Mouse (Mus musculus): Measurements from ENCODE around the gene Nfyc. TPM values are rescaled to one million over a fixed set of nuclear protein-coding genes. Genes with fewer than 3 reads are reported as not detected.
A peak's percentile ranks its signal among the peaks of the same experiment; 100 is the strongest.

Gene Nfyc
- total RNA-seq, 2 experiments from 2014 or later, result 44.4 to 70.7 TPM

- peak; percentile 79 for DNase-seq
Observed at GRCm38 (mm10) chr4:120716141-120716571, 115.2 kb downstream of the Nfyc start.

GRCm38 (mm10) chr4:120713856-120714497 lies 117.4 kb downstream of the Nfyc start:
- DNase-seq, result no peak

DNA sequence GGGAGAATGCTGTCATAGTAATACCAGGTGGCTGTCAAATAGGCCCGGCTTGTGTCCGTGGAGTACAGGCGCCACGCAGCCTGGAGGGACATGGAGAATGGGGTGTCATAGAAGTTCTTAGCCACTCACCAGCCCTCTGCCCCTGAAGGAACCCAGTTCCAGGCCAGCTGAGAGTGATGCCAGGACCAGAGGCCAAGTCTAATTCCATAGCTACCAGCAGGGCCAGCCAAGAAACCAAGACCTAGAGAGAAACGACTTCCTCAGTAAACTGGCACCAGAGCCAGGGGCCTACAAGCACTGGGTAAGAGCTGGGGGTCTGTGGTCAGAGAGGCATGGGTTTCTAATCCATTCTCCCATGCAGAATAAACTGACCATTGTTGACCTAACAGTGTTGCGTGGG lies 118.4 kb downstream of the Nfyc start:
- no peak for DNase-seq

DNA sequence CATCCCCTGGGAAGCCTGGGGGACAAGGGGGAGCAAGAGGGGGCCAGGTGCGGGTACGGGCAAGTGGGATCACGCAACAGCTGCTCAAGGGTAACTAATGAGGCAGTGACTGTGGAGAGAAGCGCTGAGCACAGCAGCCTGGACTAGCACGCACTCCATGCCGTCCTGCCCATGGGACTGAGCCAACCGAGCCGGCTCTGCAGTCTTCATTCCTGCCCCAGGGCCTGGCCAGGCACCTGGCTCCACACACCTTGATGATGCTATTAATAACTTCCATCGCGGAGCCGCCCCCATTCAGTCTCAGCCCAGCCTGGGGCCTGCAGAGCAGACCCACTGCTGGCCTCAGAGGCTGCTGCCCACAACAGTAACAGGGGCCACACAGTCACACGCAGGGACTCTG lies 119.1 kb downstream of the Nfyc start:
- no peak for DNase-seq

Small RNAs within 50 kb of the gene (microRNA-seq; reads per million reads assigned to microRNA genes)
- gene Gm23936 (not detected), gene Mir30c-1 (282 reads per million, percentile 58 among the genes with 10 or more reads in this experiment), gene Mir30e (not detected), gene Mir30f (not detected)

Other genes with a start within 250 kb of the Nfyc start
- gene Gm8439, start 242.8 kb downstream of the Nfyc start, total RNA-seq (2021), result not detected
- 1 to 10 TPM; 3.2 to 7.4 TPM for gene Cited4, start 165.0 kb downstream of the Nfyc start, total RNA-seq (2021)
- 1 to 10 TPM; 4.1 to 7.7 TPM for gene Kcnq4, start 83.0 kb downstream of the Nfyc start, total RNA-seq (2021)
- 1 to 10 TPM; 6.2 to 6.5 TPM for gene Rims3, start 23.2 kb upstream of the Nfyc start, total RNA-seq (2021)
- gene Exo5, start 93.4 kb upstream of the Nfyc start, total RNA-seq (2021), result 10 to 100 TPM in 1 of 2 experiments, 1 to 10 TPM in 1; 9.7 to 13.4 TPM
- 1 to 10 TPM; 3.5 to 3.6 TPM for gene Zfp69, start 120.1 kb upstream of the Nfyc start, total RNA-seq (2021)
- 10 to 100 TPM; 34.1 to 34.4 TPM for gene Smap2, start 185.7 kb upstream of the Nfyc start, total RNA-seq (2021)
- gene Col9a2, start 207.8 kb upstream of the Nfyc start, total RNA-seq (2021), result 1 to 10 TPM; 1.3 to 2.3 TPM